Mouse (Mus musculus) stomach, postnatal 0 days (tissue): ENCODE measurements around the gene Ppp3ca.

Experiments
- CTCF ChIP-seq: IDR thresholded peaks from 2 replicates; pipeline ENCODE4 v1.5.1; 2016; ENCODE audit warnings: antibody characterized with exemption, low read depth, mild to moderate bottlenecking, moderate library complexity
- EP300 ChIP-seq: optimal IDR thresholded peaks from 2 replicates; pipeline ENCODE3; 2016; ENCODE audit warnings: antibody characterized with exemption

DNA sequence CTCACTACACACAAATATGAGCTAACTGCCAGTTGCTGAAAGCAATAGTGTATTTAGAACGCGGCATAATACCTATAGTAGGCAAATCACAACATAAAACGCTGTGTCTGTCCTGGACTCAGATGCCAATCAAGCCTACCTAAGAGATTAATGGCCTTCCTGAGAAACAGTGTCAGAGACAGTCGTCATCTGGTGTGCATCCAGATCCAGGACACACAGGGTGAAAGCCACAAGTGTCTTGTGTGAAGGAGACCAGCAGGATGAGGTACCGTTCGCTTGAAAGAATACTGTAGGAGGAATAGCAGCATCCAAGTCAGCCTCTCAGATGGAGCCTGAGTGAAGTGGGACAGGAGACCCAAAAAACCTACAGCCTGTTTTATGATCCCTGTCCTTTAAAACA, 231.1 kb downstream of the Ppp3ca start:
- TF ChIP-seq EP300 (no peak), CTCF (no peak)
